Mouse (Mus musculus): ENCODE data around the gene Gm11939.

- TF ChIP-seq CTCF (IDR thresholded peaks at IDR 0.05; ENCODE audit: extremely low read depth, insufficient read depth, low read length) (no peak), POLR2A (IDR thresholded peaks at IDR 0.05; ENCODE audit: extremely low read depth, insufficient read depth, low read length) (no peak)
Measured at GRCm38 (mm10) chr11:99585096-99585495, 25.8 kb upstream of the Gm11939 start.

All from cortical plate, adult 2 months (tissue).